9 mouse cellular contexts compared by ENCODE assay signal in genomic region chr5:120761901-120762300, GRCm38 (mm10). TPM values are rescaled to one million over a fixed set of nuclear protein-coding genes. Genes with fewer than 3 reads are reported as not detected.
A peak's percentile ranks its signal among the peaks of the same experiment; 100 is the strongest.
DNase-seq lines count a peak whose midpoint lies in the region; ATAC-seq and TF ChIP-seq lines count a peak whose summit lies in the region.
"Had no signal": no experiment of that assay in that cellular context is flagged by ENCODE, and none has a peak within 500 bp of the region (broad histone marks: within the 10 kb centered on the region; RNA-seq: fewer than 3 reads in every experiment).

No protein-coding gene starts in this region.

- H3K36me3 ChIP-seq in limb, embryonic 14.5 days (ENCODE audit: control insufficient read depth, insufficient read depth, low read length) = no peaks in the 10 kb centered on the region

- H3K9me3 ChIP-seq in limb, embryonic 14.5 days (ENCODE audit: control insufficient read depth, low read length) = no peaks in the 10 kb centered on the region

- no peaks in the 10 kb centered on the region for H3K27me3 ChIP-seq in limb, embryonic 14.5 days (ENCODE audit: control insufficient read depth, insufficient read depth, low read length)

- TF ChIP-seq POLR2A in limb, embryonic 14.5 days (IDR thresholded peaks at IDR 0.05; ENCODE audit: borderline replicate concordance, extremely low read depth, insufficient read depth, insufficient read length) = no peak

- no peaks in the 10 kb centered on the region for H3K4me1 ChIP-seq in limb, embryonic 14.5 days (ENCODE audit: control insufficient read depth, insufficient read depth, low read length)

- H3K4me3 ChIP-seq in limb, embryonic 14.5 days (replicated peaks; ENCODE audit: low read length) = no peak overlapping the region

- no peak overlapping the region for H3K9ac ChIP-seq in limb, embryonic 14.5 days (ENCODE audit: low read depth, low read length, severe bottlenecking)

- 21% methylated on average over 6 of the region's 6 CpGs for WGBS in limb, embryonic 14.5 days

- ATAC-seq in erythroblast, adult 5-6 weeks (replicated peaks; ENCODE audit: low FRiP score, poor library complexity, severe bottlenecking) = peak; percentile 78
- peak; percentile 53; the same call in 1 of the 2 replicates for ATAC-seq in limb, embryonic 14.5 days (ENCODE audit: low FRiP score, low read depth)

- no peak overlapping the region for H3K27ac ChIP-seq in limb, embryonic 14.5 days (replicated peaks; ENCODE audit: low read depth, low read length)

- peak; percentile 34 for DNase-seq in adrenal gland, postnatal 10 days
- no peak for DNase-seq in adrenal gland, postnatal 4 days (ENCODE audit: low spot score in 2 of 2)
- peak; percentile 33 for DNase-seq in A20 (ENCODE audit: low read depth, low spot score)
- DNase-seq in limb, embryonic 14.5 days (ENCODE audit: low spot score) = peak; percentile 29
- DNase-seq in urinary bladder, postnatal 14 days (ENCODE audit: low spot score) = no peak
- no peak for DNase-seq in spleen, postnatal 14 days (ENCODE audit: low spot score in 2 of 2)
- DNase-seq in ovary, postnatal 10 days (ENCODE audit: low spot score) = no peak
- DNase-seq: kidney, adult 18-20 months had no signal

- H3K4me2 ChIP-seq in limb, embryonic 14.5 days (replicated peaks; ENCODE audit: low read depth, low read length, severe bottlenecking) = no peak overlapping the region

RNA-seq across cellular contexts. Expression of gene Oas2, which starts 12.2 kb away (rescaled TPM):
- total RNA-seq in adrenal gland, postnatal 10 days (2021) = under 1 TPM; 0.09 to 0.24 TPM
- under 1 TPM; 0.17 to 0.31 TPM for total RNA-seq in adrenal gland, postnatal 4 days (2021)
- 10.2 and 17.9 TPM in 2 replicates for total RNA-seq in erythroblast, adult 5-6 weeks (2015; ENCODE audit: low replicate concordance)
- total RNA-seq in erythroblast, adult 5-6 weeks (2017; ENCODE audit: low replicate concordance) = 3.8 and 7.0 TPM in 2 replicates
- polyA plus RNA-seq in limb, embryonic 14.5 days (2012; rRNA removed) = 1.1 and 1.5 TPM in 2 replicates
- polyA plus RNA-seq in limb, embryonic 14.5 days (2014; fragmentation: Nextera tagmentation; extraction: Ambion mirVana) = 0.23 and 0.75 TPM in 2 replicates

RNA-seq across cellular contexts. Expression of gene Oas3, which starts 15.6 kb away (rescaled TPM):
- under 1 TPM; 0.15 to 0.21 TPM for total RNA-seq in adrenal gland, postnatal 10 days (2021)
- total RNA-seq in adrenal gland, postnatal 4 days (2021) = under 1 TPM; 0.11 to 0.25 TPM
- total RNA-seq in erythroblast, adult 5-6 weeks (2015; ENCODE audit: low replicate concordance) = 67.2 and 98.2 TPM in 2 replicates
- total RNA-seq in erythroblast, adult 5-6 weeks (2017; ENCODE audit: low replicate concordance) = 75.8 and 76.4 TPM in 2 replicates
- 0.11 and 0.22 TPM in 2 replicates for polyA plus RNA-seq in limb, embryonic 14.5 days (2012; rRNA removed)
- polyA plus RNA-seq in limb, embryonic 14.5 days (2014; fragmentation: Nextera tagmentation; extraction: Ambion mirVana) = 0.22 TPM in 1 of 2 replicates, not detected in the other

RNA-seq across cellular contexts. Expression of gene Oas1e, which starts 33.4 kb away (rescaled TPM):
- not detected for total RNA-seq in adrenal gland, postnatal 10 days (2021)
- total RNA-seq in adrenal gland, postnatal 4 days (2021) = not detected
- total RNA-seq in erythroblast, adult 5-6 weeks (2015; ENCODE audit: low replicate concordance) = 4.2 TPM in 1 of 2 replicates, not detected in the other
- total RNA-seq in erythroblast, adult 5-6 weeks (2017; ENCODE audit: low replicate concordance) = 1.4 and 3.9 TPM in 2 replicates
- not detected in 2 replicates for polyA plus RNA-seq in limb, embryonic 14.5 days (2012; rRNA removed)
- not detected in 2 replicates for polyA plus RNA-seq in limb, embryonic 14.5 days (2014; fragmentation: Nextera tagmentation; extraction: Ambion mirVana)

RNA-seq across cellular contexts. Expression of gene Dtx1, which starts 50.2 kb away (rescaled TPM):
- 1 to 10 TPM; 7.4 to 9.2 TPM for total RNA-seq in adrenal gland, postnatal 10 days (2021)
- total RNA-seq in adrenal gland, postnatal 4 days (2021) = 10 to 100 TPM; 13.7 to 17.2 TPM
- not detected in 2 replicates for total RNA-seq in erythroblast, adult 5-6 weeks (2015; ENCODE audit: low replicate concordance)
- total RNA-seq in erythroblast, adult 5-6 weeks (2017; ENCODE audit: low replicate concordance) = not detected in 2 replicates
- polyA plus RNA-seq in limb, embryonic 14.5 days (2012; rRNA removed) = 11.1 and 14.7 TPM in 2 replicates
- 3.9 and 5.5 TPM in 2 replicates for polyA plus RNA-seq in limb, embryonic 14.5 days (2014; fragmentation: Nextera tagmentation; extraction: Ambion mirVana)

RNA-seq across cellular contexts. Expression of gene Oas1c, which starts 50.4 kb away (rescaled TPM):
- 1 to 10 TPM; 1.0 to 1.1 TPM for total RNA-seq in adrenal gland, postnatal 10 days (2021)
- 1 to 10 TPM; 2.3 to 4.1 TPM for total RNA-seq in adrenal gland, postnatal 4 days (2021)
- 1.7 and 9.8 TPM in 2 replicates for total RNA-seq in erythroblast, adult 5-6 weeks (2015; ENCODE audit: low replicate concordance)
- 2.3 and 3.3 TPM in 2 replicates for total RNA-seq in erythroblast, adult 5-6 weeks (2017; ENCODE audit: low replicate concordance)
- polyA plus RNA-seq in limb, embryonic 14.5 days (2012; rRNA removed) = 0.58 and 0.85 TPM in 2 replicates
- polyA plus RNA-seq in limb, embryonic 14.5 days (2014; fragmentation: Nextera tagmentation; extraction: Ambion mirVana) = 0.10 and 0.19 TPM in 2 replicates

Comparison
In these comparisons a context has a peak if more than half of its experiments do, and no peak if none do; other contexts are left out.
1. DNase-seq: peak in adrenal gland, postnatal 10 days (single experiment), A20 (single experiment) and limb, embryonic 14.5 days (single experiment); none in adrenal gland, postnatal 4 days (0 of 2), urinary bladder, postnatal 14 days (single experiment), spleen, postnatal 14 days (0 of 2) and ovary, postnatal 10 days (single experiment).
2. RNA of gene Oas3, which starts 15.6 kb away (total RNA-seq): 67.2 to 98.2 TPM in erythroblast, adult 5-6 weeks; 0.11 to 0.25 TPM in adrenal gland, postnatal 4 days and 0.15 to 0.21 TPM in adrenal gland, postnatal 10 days; every median in the first group is over 10 times any median in the second.